Mouse (Mus musculus) lung, embryonic 14.5 days (tissue): ENCODE data around the gene Ldoc1. TPM values are rescaled to one million over a fixed set of nuclear protein-coding genes. Genes with fewer than 3 reads are reported as not detected.

ENCODE experiments used
- ATAC-seq: fragments of 200-750 bp; cut with Nextera tagmentation; 2 replicates; pipeline ENCODE4 v1.8.0; 2017; ENCODE audit warnings: mild to moderate bottlenecking, moderate TSS enrichment, moderate library complexity; ENCODE audit not compliant: insufficient read depth
- DNase-seq: peaks from one replicate; pipeline ENCODE4 v3.0.0-alpha.2; 2015
- H3K27ac ChIP-seq: fragments of 300-500 bp; sonication (generic); 2 replicates; pipeline ENCODE4 v1.5.1; 2014; ENCODE audit warnings: low read depth, mild to moderate bottlenecking, moderate library complexity
- H3K27me3 ChIP-seq: fragments of 300-500 bp; sonication (generic); 2 replicates; pipeline ENCODE4 v1.6.1; 2014; ENCODE audit warnings: low read length, control low read depth; ENCODE audit not compliant: insufficient read depth
- H3K36me3 ChIP-seq: fragments of 300-500 bp; sonication (generic); 2 replicates; pipeline ENCODE4 v1.6.1; 2014; ENCODE audit warnings: control low read depth; ENCODE audit not compliant: insufficient read depth
- H3K4me1 ChIP-seq: fragments of 300-500 bp; sonication (generic); 2 replicates; pipeline ENCODE4 v1.6.1; 2014; ENCODE audit warnings: antibody characterized with exemption, control low read depth; ENCODE audit not compliant: insufficient read depth
- H3K4me2 ChIP-seq: fragments of 300-500 bp; sonication (generic); 2 replicates; pipeline ENCODE4 v1.6.1; 2014; ENCODE audit warnings: mild to moderate bottlenecking
- H3K4me3 ChIP-seq: fragments of 300-500 bp; sonication (generic); 2 replicates; pipeline ENCODE4 v1.5.1; 2014; ENCODE audit warnings: low read depth, low read length
- H3K9ac ChIP-seq: fragments of 300-500 bp; sonication (generic); 2 replicates; pipeline ENCODE4 v1.6.1; 2014
- H3K9me3 ChIP-seq: fragments of 300-500 bp; sonication (generic); 2 replicates; pipeline ENCODE4 v1.6.1; 2016; ENCODE audit warnings: low read depth, low read length, control low read depth
- CTCF ChIP-seq: IDR thresholded peaks from 2 replicates; pipeline ENCODE4 v1.5.1; 2016; ENCODE audit warnings: antibody characterized with exemption, low read depth
- WGBS: fragments of 180-500 bp; shearing (Covaris S2); extraction: QIAGEN DNeasy Blood & Tissue Kit; methylation state at CpG from one replicate; pipeline ENCODE4 v1.1.7; 2014; 5-methylcytosine and 5-hydroxymethylcytosine counted together
- polyA plus RNA-seq: library from polyadenylated mRNA; unstranded; fragments of >200 nt; fragmentation: Nextera tagmentation; extraction: Ambion mirVana; gene quantifications from 2 replicates; pipeline ENCODE4 v1.2.1, GENCODE M21; 2014

The Ldoc1 gene
- 0.16 and 0.20 TPM in 2 replicates for polyA plus RNA-seq

GRCm38 (mm10) chrX:61709302-61710033, at the start of gene Ldoc1:
Gene Ldoc1 (plus strand): TSS chrX:61709497.
- DNase-seq: no peak

GRCm38 (mm10) chrX:61710131-61710530, 834 bp downstream of the Ldoc1 start:
- no peaks in the 10 kb centered on the region for H3K36me3 ChIP-seq
- no peaks in the 10 kb centered on the region for H3K4me1 ChIP-seq
- DNase-seq (no peak), ATAC-seq (no peak)
- no peak overlapping the region for H3K9ac ChIP-seq
- H3K9me3 ChIP-seq: no peaks in the 10 kb centered on the region
- H3K27me3 ChIP-seq: no peaks in the 10 kb centered on the region
- H3K27ac ChIP-seq: no peak overlapping the region
- 87% methylated on average over 7 of the region's 7 CpGs for WGBS
- no peak for TF ChIP-seq CTCF
- no peak overlapping the region for H3K4me3 ChIP-seq
- no peak overlapping the region for H3K4me2 ChIP-seq

More at GRCm38 (mm10) chrX:61709302-61710033, at the start of gene Ldoc1:
- no peaks in the 10 kb centered on the region for H3K36me3 ChIP-seq
- no peaks in the 10 kb centered on the region for H3K27me3 ChIP-seq
- TF ChIP-seq CTCF: no peak
- no peaks in the 10 kb centered on the region for H3K4me1 ChIP-seq
- H3K9me3 ChIP-seq: no peaks in the 10 kb centered on the region
- 35% methylated on average over 34 of the region's 34 CpGs for WGBS
- peak; percentile 31 for ATAC-seq
- peak within 1 kb of the TSS; percentile 55 for H3K4me2 ChIP-seq
- no peak within 1 kb of the TSS for H3K27ac ChIP-seq
- peak within 1 kb of the TSS; percentile 21 for H3K4me3 ChIP-seq
- no peak within 1 kb of the TSS for H3K9ac ChIP-seq

DNA sequence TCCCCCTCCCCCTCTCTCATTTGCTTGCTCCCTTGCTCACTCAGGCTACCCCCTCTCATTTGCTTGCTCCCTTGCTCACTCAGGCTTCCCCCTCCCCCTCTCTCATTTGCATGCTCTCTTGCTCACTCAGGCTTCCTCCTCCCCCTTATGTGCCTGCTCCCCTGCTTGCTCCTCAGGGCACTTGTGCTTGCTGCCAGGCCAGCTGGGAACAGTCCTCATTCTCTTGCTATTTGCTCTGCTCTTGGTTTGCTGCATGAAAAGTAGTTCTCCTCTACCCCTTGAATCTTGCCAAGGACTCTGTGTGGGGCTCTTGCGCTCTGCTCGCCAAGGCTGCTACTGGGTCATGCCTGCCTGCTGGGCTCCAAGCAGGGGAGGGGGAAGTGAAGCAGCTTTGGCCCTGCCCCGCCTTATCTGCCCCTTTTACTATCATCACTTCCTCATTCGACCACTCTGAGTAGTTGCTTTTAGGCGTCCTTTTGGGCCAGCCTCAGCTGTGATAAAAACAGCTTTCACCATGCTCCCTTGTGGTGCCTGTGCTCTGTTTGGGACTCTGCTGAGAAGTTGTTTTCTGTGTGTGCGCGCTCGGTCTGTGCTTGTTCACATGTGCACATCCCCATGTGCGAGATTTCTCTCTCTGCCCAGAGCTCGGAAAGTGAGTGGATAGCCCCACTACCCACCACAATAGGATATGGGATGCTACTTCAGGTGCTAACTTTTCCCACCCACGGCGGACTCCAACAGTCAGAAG, 13.2 kb downstream of the Ldoc1 start:
- Histone ChIP-seq H3K4me3 (no peak overlapping the region), H3K36me3 (no peaks in the 10 kb centered on the region), H3K27ac (no peak overlapping the region), H3K9me3 (no peaks in the 10 kb centered on the region), H3K27me3 (no peaks in the 10 kb centered on the region), H3K4me1 (no peaks in the 10 kb centered on the region), H3K4me2 (peak overlapping the region; percentile 42), H3K9ac (no peak overlapping the region)
- 21% methylated on average over 12 of the region's 12 CpGs for WGBS
- DNase-seq (peak; percentile 23), ATAC-seq (peak; percentile 85)
- no peak for TF ChIP-seq CTCF

DNA sequence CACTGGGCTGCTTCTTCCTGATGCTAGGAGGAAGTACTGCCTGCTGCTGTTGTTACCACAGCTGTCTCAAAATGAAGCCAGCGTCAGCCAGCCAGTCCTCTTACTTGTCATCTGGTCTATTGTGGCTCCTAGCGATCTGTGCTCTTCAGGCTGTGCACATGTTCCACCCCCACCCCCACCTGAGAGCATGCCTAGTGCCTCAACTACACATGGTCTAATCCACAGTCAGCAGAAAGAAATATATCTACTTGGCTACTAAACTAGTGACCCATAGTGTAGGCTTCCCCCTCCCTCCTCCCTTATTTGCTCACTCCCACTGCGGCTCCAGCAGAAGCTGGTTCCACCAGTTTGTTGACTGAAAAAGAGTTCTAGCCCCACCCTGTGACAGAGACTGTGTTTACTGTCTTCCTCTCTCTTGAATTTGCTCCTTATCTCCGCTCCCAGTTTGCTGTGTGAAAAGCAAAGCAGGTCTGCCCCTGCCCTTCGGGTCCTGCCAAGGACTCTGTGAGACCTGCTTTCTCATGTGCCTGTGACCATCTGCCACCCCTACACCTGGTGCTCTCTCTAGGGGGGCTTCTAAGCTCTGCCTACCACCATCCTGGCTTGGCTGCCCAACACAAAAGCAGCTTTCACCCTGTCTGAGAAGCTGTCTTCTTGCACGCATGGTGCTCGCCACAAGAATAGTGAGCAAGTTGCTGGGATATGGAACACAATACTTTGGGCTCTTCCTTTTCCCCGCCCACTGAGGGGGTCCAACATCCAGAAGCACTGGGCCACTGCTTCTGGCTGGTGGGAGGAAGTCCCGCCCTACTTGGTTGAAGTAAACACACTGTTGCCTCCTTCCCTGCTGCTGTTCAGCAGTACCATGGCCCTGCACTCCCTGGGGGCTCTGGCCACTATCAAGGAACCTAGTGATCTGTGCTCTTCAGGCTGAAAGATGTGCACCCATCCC, 14.0 kb downstream of the Ldoc1 start:
- 39% methylated on average over 8 of the region's 9 CpGs for whole genome bisulfite sequencing
- DNase-seq: no peak
- Histone ChIP-seq H3K4me2 (peak overlapping the region; percentile 42), H3K4me3 (no peak overlapping the region), H3K27ac (no peak overlapping the region), H3K36me3 (no peaks in the 10 kb centered on the region), H3K4me1 (no peaks in the 10 kb centered on the region), H3K9ac (no peak overlapping the region), H3K27me3 (no peaks in the 10 kb centered on the region), H3K9me3 (no peaks in the 10 kb centered on the region)
- no peak for TF ChIP-seq CTCF
- ATAC-seq: peak; percentile 63; the same call in 1 of the 2 replicates

DNA sequence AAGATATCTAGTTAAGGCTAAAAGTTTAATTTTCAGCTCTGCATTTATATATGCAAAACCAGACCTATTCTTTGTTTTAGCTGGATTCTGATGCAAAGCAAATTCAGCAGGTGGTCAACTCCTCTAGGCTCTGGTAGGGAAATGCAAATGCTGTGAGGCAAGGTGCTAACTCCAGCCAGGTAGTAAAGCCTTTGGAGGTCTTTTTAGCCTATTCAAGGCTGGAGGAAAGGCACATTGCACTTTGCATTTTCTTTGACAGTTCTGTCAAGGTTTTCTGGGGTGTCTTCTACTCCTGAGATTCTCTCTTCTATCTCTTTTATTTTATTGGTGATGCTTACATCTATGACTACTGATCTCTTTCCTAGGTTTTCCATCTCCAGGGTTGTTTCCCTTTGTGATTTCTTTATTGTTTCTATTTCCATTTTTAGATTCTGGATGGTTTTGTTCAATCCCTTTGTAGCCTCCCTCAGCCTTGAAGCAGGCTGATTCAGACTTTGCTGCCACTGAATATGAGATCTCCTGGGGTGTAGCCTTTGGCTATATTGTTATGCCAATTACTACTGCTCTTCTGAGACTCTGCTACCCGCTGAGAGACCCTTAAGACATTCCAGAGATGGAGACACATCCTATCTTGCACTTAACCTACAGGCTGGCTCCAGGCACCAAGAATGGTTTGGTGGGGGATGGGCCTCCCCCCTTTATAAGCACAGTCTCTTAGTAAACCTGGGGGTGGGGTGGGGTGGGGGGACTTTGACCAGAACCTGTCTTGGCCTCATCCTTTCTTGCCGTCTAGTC, 18.4 kb downstream of the Ldoc1 start:
- Histone ChIP-seq H3K27me3 (no peaks in the 10 kb centered on the region), H3K4me2 (no peak overlapping the region), H3K4me1 (no peaks in the 10 kb centered on the region), H3K36me3 (no peaks in the 10 kb centered on the region), H3K4me3 (no peak overlapping the region), H3K9me3 (no peaks in the 10 kb centered on the region), H3K27ac (no peak overlapping the region), H3K9ac (no peak overlapping the region)
- 63% methylated on average over 2 of the region's 2 CpGs for WGBS
- DNase-seq: no peak
- TF ChIP-seq CTCF: no peak
- ATAC-seq: no peak
